Mouse (Mus musculus) lung, postnatal 0 days (tissue): ENCODE data around the gene Muc4. TPM values are rescaled to one million over a fixed set of nuclear protein-coding genes. Genes with fewer than 3 reads are reported as not detected.

Source experiments
- ATAC-seq: fragments of 200-750 bp; cut with Nextera tagmentation; 2 replicates; pipeline ENCODE4 v1.8.0; 2017; ENCODE audit warnings: moderate library complexity
- DNase-seq: peaks from one replicate; pipeline ENCODE4 v3.0.0-alpha.2; 2016; ENCODE audit warnings: low spot score
- H3K27ac ChIP-seq: fragments of 300-500 bp; sonication (generic); 2 replicates; pipeline ENCODE4 v1.5.1; 2014; ENCODE audit warnings: antibody characterized with exemption, mild to moderate bottlenecking, low read length, mixed read lengths
- H3K27me3 ChIP-seq: fragments of 300-500 bp; sonication (generic); replicated peaks from 2 replicates; pipeline ENCODE4 v1.6.1; 2014; ENCODE audit warnings: low read length, mixed read lengths; ENCODE audit not compliant: insufficient read depth
- H3K36me3 ChIP-seq: fragments of 300-500 bp; sonication (generic); 2 replicates; pipeline ENCODE4 v1.6.1; 2014; ENCODE audit warnings: low read length, mixed read lengths; ENCODE audit not compliant: insufficient read depth
- H3K4me1 ChIP-seq: fragments of 300-500 bp; sonication (generic); 2 replicates; pipeline ENCODE4 v1.6.1; 2014; ENCODE audit warnings: antibody characterized with exemption, low read depth, low read length, mixed read lengths; ENCODE audit not compliant: insufficient read depth
- H3K4me2 ChIP-seq: fragments of 300-500 bp; sonication (generic); replicated peaks from 2 replicates; pipeline ENCODE4 v1.6.1; 2014; ENCODE audit warnings: low read depth, mild to moderate bottlenecking, low read length, moderate library complexity, mixed read lengths
- H3K4me3 ChIP-seq: fragments of 300-500 bp; sonication (generic); 2 replicates; pipeline ENCODE4 v1.5.1; 2014; ENCODE audit warnings: low read depth, low read length
- H3K9ac ChIP-seq: fragments of 300-500 bp; sonication (generic); replicated peaks from 2 replicates; pipeline ENCODE4 v1.6.1; 2014; ENCODE audit warnings: low read depth, mild to moderate bottlenecking
- H3K9me3 ChIP-seq: fragments of 300-500 bp; sonication (generic); 2 replicates; pipeline ENCODE4 v1.6.1; 2016; ENCODE audit warnings: low read length, mixed read lengths
- CTCF ChIP-seq: IDR thresholded peaks from 2 replicates; pipeline ENCODE4 v1.5.1; 2016; ENCODE audit warnings: antibody characterized with exemption, mild to moderate bottlenecking
- EP300 ChIP-seq: IDR thresholded peaks from 2 replicates; pipeline ENCODE4 v1.6.1; 2016; ENCODE audit warnings: antibody characterized with exemption, mild to moderate bottlenecking, control low read depth
- WGBS: fragments of 180-500 bp; shearing (Covaris S2); extraction: QIAGEN DNeasy Blood & Tissue Kit; methylation state at CpG from one replicate; pipeline ENCODE4 v1.1.7; 2014; 5-methylcytosine and 5-hydroxymethylcytosine counted together
- polyA plus RNA-seq: library from polyadenylated mRNA; unstranded; fragments of >200 nt; fragmentation: Nextera tagmentation; extraction: Ambion mirVana; gene quantifications from 2 replicates; pipeline ENCODE4 v1.2.1, GENCODE M21; 2015

Muc4 gene
- polyA plus RNA-seq = 4.1 and 5.4 TPM in 2 replicates

DNA sequence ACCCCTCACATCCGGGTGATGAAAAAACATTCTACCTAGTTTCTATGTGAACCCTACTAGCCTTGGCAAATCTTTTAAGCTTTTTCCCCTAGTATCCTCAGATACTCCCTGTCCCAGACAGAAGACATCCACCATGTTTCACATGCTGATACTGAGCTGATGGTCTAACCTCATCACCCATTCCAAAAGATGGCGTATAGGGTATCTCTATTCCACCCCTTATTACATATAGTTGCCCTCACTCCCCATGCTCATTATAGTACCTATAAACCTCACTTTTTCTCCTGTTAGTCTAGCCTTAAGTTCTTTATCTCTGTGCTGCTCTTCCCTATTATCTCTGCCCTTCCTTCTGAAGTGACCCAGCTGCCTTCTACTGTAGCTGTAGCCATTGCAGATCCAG lies at the start of gene Muc4:
Gene Muc4 (plus strand): TSS at position 301 of the 400 bp plus-strand sequence.
- no peaks in the 10 kb centered on the region for H3K36me3 ChIP-seq
- no peak within 1 kb of the TSS for H3K27ac ChIP-seq
- ATAC-seq = no peak
- no peak within 1 kb of the TSS for H3K4me3 ChIP-seq
- no peaks in the 10 kb centered on the region for H3K27me3 ChIP-seq
- no peaks in the 10 kb centered on the region for H3K9me3 ChIP-seq
- DNase-seq = no peak
- WGBS = 90% methylated on average over 2 of the region's 2 CpGs
- H3K4me2 ChIP-seq = no peak within 1 kb of the TSS
- no peak within 1 kb of the TSS for H3K9ac ChIP-seq
- H3K4me1 ChIP-seq = no peaks in the 10 kb centered on the region
- no peak for TF ChIP-seq CTCF

DNA sequence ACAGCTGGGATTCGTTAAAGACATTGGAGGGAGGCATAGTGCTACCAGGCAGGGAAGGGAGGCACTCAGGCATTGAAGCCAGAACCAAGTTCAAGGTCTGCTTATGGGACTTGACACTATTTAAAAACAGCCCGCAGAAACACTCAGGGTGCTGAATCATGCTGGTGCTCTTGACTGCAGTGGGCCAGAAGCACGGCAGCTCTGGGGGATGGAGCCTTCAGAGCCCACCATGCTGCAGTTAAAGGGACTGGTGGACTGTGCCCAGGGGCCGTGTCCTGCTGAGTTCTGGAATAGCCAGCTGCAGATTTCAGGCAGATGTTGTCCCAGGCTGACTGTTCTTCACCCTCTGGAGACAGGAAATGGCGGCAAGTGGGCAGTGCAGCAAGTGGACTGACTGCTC lies 49.7 kb upstream of the Muc4 start:
- Histone ChIP-seq H3K27me3 (no peaks in the 10 kb centered on the region), H3K27ac (no peak overlapping the region), H3K4me1 (0 out of 2 replicates have a peak, but pooled peaks cover 2% of the 10 kb centered on the region), H3K9me3 (no peaks in the 10 kb centered on the region), H3K36me3 (no peaks in the 10 kb centered on the region), H3K4me2 (no peak overlapping the region), H3K4me3 (no peak overlapping the region), H3K9ac (no peak overlapping the region)
- TF ChIP-seq CTCF = no peak
- TF ChIP-seq EP300 = no peak
- 63% methylated on average over 5 of the region's 5 CpGs for WGBS
- DNase-seq (no peak), ATAC-seq (no peak)

DNA sequence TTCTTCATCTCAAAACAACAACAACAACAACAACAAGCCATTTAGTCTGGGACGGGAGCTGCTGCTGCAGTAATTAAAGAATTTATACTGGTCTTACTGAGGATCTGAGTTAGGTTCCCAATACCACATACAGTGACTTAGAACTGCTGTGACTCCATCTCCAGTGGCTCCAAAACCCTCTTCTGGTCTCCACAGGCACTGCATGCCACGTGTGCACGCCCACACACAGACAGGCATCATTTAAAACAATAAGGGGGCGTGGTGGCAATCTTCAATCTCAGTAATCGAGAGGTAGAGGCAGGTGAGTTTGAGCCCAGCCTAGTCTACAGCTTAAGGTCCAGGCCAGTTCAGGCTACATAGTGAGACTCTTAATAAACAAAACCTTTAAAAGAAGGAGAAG lies 48.5 kb upstream of the Muc4 start:
- H3K9ac ChIP-seq = no peak overlapping the region
- H3K36me3 ChIP-seq = no peaks in the 10 kb centered on the region
- H3K4me1 ChIP-seq = 0 out of 2 replicates have a peak, but pooled peaks cover 2% of the 10 kb centered on the region
- no peaks in the 10 kb centered on the region for H3K9me3 ChIP-seq
- no peak overlapping the region for H3K4me3 ChIP-seq
- ATAC-seq (no peak), DNase-seq (no peak)
- TF ChIP-seq EP300 (no peak), CTCF (peak; percentile 38)
- H3K27me3 ChIP-seq = no peaks in the 10 kb centered on the region
- no peak overlapping the region for H3K27ac ChIP-seq
- 80% methylated on average over 5 of the region's 5 CpGs for WGBS
- no peak overlapping the region for H3K4me2 ChIP-seq

DNA sequence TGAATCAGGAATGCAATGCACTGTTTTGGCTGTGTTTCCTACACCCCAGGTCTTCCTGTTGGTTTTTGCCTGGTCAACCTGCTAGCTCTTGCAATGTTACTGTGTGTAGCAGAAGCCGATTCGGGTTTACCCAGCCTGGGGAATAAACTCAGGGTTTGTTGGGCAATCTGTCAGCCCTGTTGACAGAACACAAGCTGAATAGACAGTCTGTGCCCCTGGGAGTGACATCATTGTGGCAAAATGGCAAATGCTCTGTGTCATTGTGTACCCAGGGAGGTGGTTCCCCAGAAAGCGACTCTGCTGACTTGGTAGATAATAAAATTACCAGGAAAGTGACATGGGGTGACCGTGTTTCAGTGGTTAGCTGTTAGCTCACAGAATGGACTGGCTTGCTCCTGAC lies 46.9 kb upstream of the Muc4 start:
- Histone ChIP-seq H3K9ac (no peak overlapping the region), H3K9me3 (no peaks in the 10 kb centered on the region), H3K36me3 (no peaks in the 10 kb centered on the region), H3K4me3 (no peak overlapping the region), H3K4me1 (no peaks in the 10 kb centered on the region), H3K4me2 (no peak overlapping the region), H3K27me3 (no peaks in the 10 kb centered on the region), H3K27ac (no peak overlapping the region)
- 43% methylated on average over 4 of the region's 4 CpGs for WGBS
- ATAC-seq = no peak
- TF ChIP-seq CTCF (no peak), EP300 (no peak)
- no peak for DNase-seq

DNA sequence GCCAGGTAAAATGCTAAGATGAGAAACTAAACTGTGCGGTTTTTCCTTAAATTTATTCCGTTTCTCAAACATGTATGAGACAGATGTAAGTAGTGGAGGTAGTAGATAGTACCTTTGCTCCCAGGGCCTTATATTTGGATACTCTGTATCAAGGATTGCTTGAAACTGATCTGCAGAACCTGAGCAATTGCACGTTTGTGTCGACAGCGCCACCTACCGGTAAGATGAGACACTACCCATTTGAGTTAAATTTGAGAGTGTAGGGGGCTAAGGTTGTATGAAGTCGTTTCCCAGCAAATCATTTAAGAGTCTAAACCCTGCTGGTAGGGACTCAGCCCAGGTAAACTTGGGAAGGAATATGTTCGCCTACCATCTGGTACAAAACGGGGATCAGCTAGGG lies 46.2 kb upstream of the Muc4 start:
- no peak overlapping the region for H3K27ac ChIP-seq
- no peaks in the 10 kb centered on the region for H3K9me3 ChIP-seq
- no peak overlapping the region for H3K4me3 ChIP-seq
- no peaks in the 10 kb centered on the region for H3K27me3 ChIP-seq
- peak; percentile 78 for DNase-seq
- ATAC-seq = peak; percentile 44; the same call in 1 of the 2 replicates
- WGBS = 4% methylated on average over 9 of the region's 9 CpGs
- TF ChIP-seq CTCF = peak; percentile 94
- TF ChIP-seq EP300 = no peak
- H3K4me1 ChIP-seq = no peaks in the 10 kb centered on the region
- H3K36me3 ChIP-seq = no peaks in the 10 kb centered on the region
- H3K9ac ChIP-seq = no peak overlapping the region
- H3K4me2 ChIP-seq = no peak overlapping the region

DNA sequence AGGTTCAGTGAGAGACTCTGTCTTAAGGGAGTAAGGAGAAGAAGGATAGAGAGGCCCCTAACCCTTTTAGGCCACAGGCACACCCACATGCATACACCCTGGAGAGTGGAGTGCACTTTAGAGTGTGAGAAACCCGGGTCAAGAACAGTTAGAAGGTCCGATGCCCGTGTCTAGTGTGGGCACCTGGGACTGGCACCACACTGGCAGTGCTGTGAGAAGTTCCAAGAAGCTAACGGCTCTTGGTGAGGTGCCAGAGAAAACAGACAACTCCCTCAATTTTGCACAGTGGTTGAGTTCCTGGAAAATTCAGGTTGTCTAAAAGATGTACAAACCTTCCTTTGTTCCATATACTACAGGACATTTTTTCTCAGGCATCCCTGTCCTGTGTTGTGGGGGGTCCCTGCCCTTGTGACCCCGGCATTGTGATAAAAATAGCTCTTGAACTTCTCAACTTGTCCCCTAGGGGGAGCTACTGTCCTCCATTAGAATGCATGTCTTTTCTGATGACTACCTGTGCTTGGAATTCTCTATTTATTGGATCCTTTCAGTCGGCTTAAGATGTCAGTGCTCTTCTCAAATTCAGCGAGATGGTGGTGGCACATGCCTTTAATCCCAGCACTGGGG lies 38.7 kb upstream of the Muc4 start:
- Histone ChIP-seq H3K27me3 (no peaks in the 10 kb centered on the region), H3K9me3 (no peaks in the 10 kb centered on the region), H3K4me3 (no peak overlapping the region), H3K36me3 (no peaks in the 10 kb centered on the region), H3K27ac (no peak overlapping the region), H3K4me2 (no peak overlapping the region), H3K4me1 (no peaks in the 10 kb centered on the region), H3K9ac (no peak overlapping the region)
- DNase-seq = peak; percentile 71
- TF ChIP-seq CTCF (peak; percentile 77), EP300 (no peak)
- 29% methylated on average over 7 of the region's 7 CpGs for WGBS
- peak; percentile 35 for ATAC-seq
